Mouse (Mus musculus) bone marrow, adult 2 months (tissue): Measurements from ENCODE around the gene Otud7b.

Experiments used
- CTCF ChIP-seq: fragments of 200-500 bp; IDR thresholded peaks from 2 replicates; pipeline ENCODE4 v1.5.1; 2011; ENCODE audit warnings: low read length, control low read depth; ENCODE audit not compliant: control insufficient read depth, insufficient read depth
- POLR2A ChIP-seq: fragments of 200-500 bp; IDR thresholded peaks from 2 replicates; pipeline ENCODE4 v1.6.1; 2011; ENCODE audit warnings: low read depth, mild to moderate bottlenecking, control low read depth, low read length, borderline replicate concordance; ENCODE audit not compliant: control insufficient read depth

- TF ChIP-seq CTCF (no peak), POLR2A (no peak)
Measured at GRCm38 (mm10) chr3:96066741-96067140, 37.6 kb upstream of the Otud7b start.
